Mouse (Mus musculus): ENCODE measurements around the gene Sprr1a.

GRCm38 (mm10) chr3:92470111-92470510 lies 15.6 kb downstream of the Sprr1a start:
- no peak for TF ChIP-seq POLR2A (IDR thresholded peaks at IDR 0.05; ENCODE audit: low read depth, low read length)
- TF ChIP-seq CTCF (IDR thresholded peaks at IDR 0.05; ENCODE audit: extremely low read depth, insufficient read length, insufficient replicate concordance, low read depth, low read length) = no peak

Data from small intestine, adult 2 months (tissue).